Mouse (Mus musculus) C2C12 (cell line): Measurements from ENCODE around the gene Wdfy1. TPM values are rescaled to one million over a fixed set of nuclear protein-coding genes. Genes with fewer than 3 reads are reported as not detected.

Experiments used
- H3K27me3 ChIP-seq: one replicate; pipeline ENCODE4 v1.6.1; 2011; ENCODE audit not compliant: control insufficient read depth, insufficient read depth, insufficient read length
- H3K36me3 ChIP-seq: one replicate; pipeline ENCODE4 v1.6.1; 2011; ENCODE audit not compliant: control insufficient read depth, insufficient read depth
- H3K4me3 ChIP-seq: one replicate; pipeline ENCODE4 v1.5.1; 2011; ENCODE audit warnings: mild to moderate bottlenecking, control low read depth; ENCODE audit not compliant: poor library complexity, insufficient read depth, severe bottlenecking
- H3K79me2 ChIP-seq: one replicate; pipeline ENCODE4 v1.6.1; 2011; ENCODE audit not compliant: control insufficient read depth, insufficient read depth
- H3K79me3 ChIP-seq: one replicate; pipeline ENCODE4 v1.6.1; 2011; ENCODE audit warnings: low read depth, control low read depth
- H3ac ChIP-seq: one replicate; pipeline ENCODE3; 2011; ENCODE audit warnings: low read depth; ENCODE audit not compliant: control insufficient read depth, insufficient read length
- CEBPB ChIP-seq: IDR thresholded peaks from one replicate; pipeline ENCODE4 v1.6.1; 2011; ENCODE audit warnings: low read depth, mild to moderate bottlenecking, control low read depth, moderate library complexity
- CTCF ChIP-seq: IDR thresholded peaks from one replicate; pipeline ENCODE4 v1.5.1; 2011; ENCODE audit not compliant: control insufficient read depth, insufficient read depth, insufficient read length
- FOSL1 ChIP-seq: IDR thresholded peaks from one replicate; pipeline ENCODE4 v1.8.0; 2011; ENCODE audit warnings: mild to moderate bottlenecking, low read length; ENCODE audit not compliant: poor library complexity, insufficient read depth, severe bottlenecking
- MAX ChIP-seq: IDR thresholded peaks from one replicate; pipeline ENCODE4 v1.6.1; 2011; ENCODE audit warnings: mild to moderate bottlenecking, control low read depth
- MYOD1 ChIP-seq: IDR thresholded peaks from one replicate; pipeline ENCODE4 v1.6.1; 2011; ENCODE audit warnings: low read depth; ENCODE audit not compliant: control insufficient read depth, insufficient read length
- MYOG ChIP-seq: IDR thresholded peaks from one replicate; pipeline ENCODE4 v1.6.1; 2011; ENCODE audit not compliant: control insufficient read depth, insufficient read length; ENCODE audit errors: extremely low read depth
- USF1 ChIP-seq: IDR thresholded peaks from one replicate; pipeline ENCODE4 v1.6.1; 2011; ENCODE audit warnings: low read depth, mild to moderate bottlenecking, control low read depth, moderate library complexity
- polyA plus RNA-seq: library from polyadenylated mRNA; unstranded; fragments of >200 nt; fragmentation: generic; extraction: Trizol; gene quantifications from one replicate; pipeline ENCODE4 v1.2.1, GENCODE M21; 2012; ENCODE audit warnings: missing spikeins

The Wdfy1 gene
- polyA plus RNA-seq, 1 experiment = 22.7 TPM

- peaks cover 9% of the 10 kb centered on the region for H3K79me2 ChIP-seq
- H3K79me3 ChIP-seq = peaks cover 5% of the 10 kb centered on the region
- no peaks in the 10 kb centered on the region for H3K27me3 ChIP-seq
- no peak overlapping the region for H3ac ChIP-seq
- peaks cover 49% of the 10 kb centered on the region for H3K36me3 ChIP-seq
- no peak overlapping the region for H3K4me3 ChIP-seq
- no peak for TF ChIP-seq MYOD1
These were observed 6.5 kb upstream of the Wdfy1 start for GRCm38 (mm10) chr1:79782433-79782832.

- TF ChIP-seq MAX (no peak), CEBPB (no peak), FOSL1 (no peak), CTCF (no peak), MYOG (no peak), MYOD1 (no peak), USF1 (no peak)
- Histone ChIP-seq H3K4me3 (no peak overlapping the region), H3ac (no peak overlapping the region), H3K36me3 (peaks cover 47% of the 10 kb centered on the region), H3K27me3 (no peaks in the 10 kb centered on the region), H3K79me3 (peaks cover 13% of the 10 kb centered on the region), H3K79me2 (peaks cover 25% of the 10 kb centered on the region)
These were observed 2.1 kb upstream of the Wdfy1 start for GRCm38 (mm10) chr1:79778011-79778410.

- Histone ChIP-seq H3K36me3 (peaks cover 15% of the 10 kb centered on the region), H3K79me3 (peaks cover 13% of the 10 kb centered on the region), H3ac (no peak overlapping the region), H3K4me3 (no peak overlapping the region), H3K79me2 (peaks cover 25% of the 10 kb centered on the region), H3K27me3 (no peaks in the 10 kb centered on the region)
- TF ChIP-seq USF1 (no peak), CTCF (no peak), MAX (no peak), MYOG (no peak), FOSL1 (no peak), CEBPB (no peak), MYOD1 (no peak)
These were observed 1.7 kb downstream of the Wdfy1 start for GRCm38 (mm10) chr1:79774164-79774780.

GRCm38 (mm10) chr1:79768231-79768630, 7.7 kb downstream of the Wdfy1 start:
- Histone ChIP-seq H3ac (no peak overlapping the region), H3K79me2 (no peaks in the 10 kb centered on the region), H3K4me3 (no peak overlapping the region), H3K79me3 (no peaks in the 10 kb centered on the region), H3K36me3 (no peaks in the 10 kb centered on the region), H3K27me3 (no peaks in the 10 kb centered on the region)
- no peak for TF ChIP-seq USF1
- no peak for TF ChIP-seq FOSL1
- TF ChIP-seq MAX = no peak
- no peak for TF ChIP-seq CTCF
- no peak for TF ChIP-seq MYOD1
- TF ChIP-seq CEBPB = no peak

- no peaks in the 10 kb centered on the region for H3K36me3 ChIP-seq
- H3ac ChIP-seq = no peak overlapping the region
- peaks cover 16% of the 10 kb centered on the region for H3K79me2 ChIP-seq
- TF ChIP-seq FOSL1 (no peak), MAX (no peak), MYOG (no peak), CTCF (no peak), USF1 (no peak), MYOD1 (no peak), CEBPB (no peak)
- no peaks in the 10 kb centered on the region for H3K27me3 ChIP-seq
- H3K4me3 ChIP-seq = no peak overlapping the region
- peaks cover 6% of the 10 kb centered on the region for H3K79me3 ChIP-seq
These were observed 11.5 kb downstream of the Wdfy1 start for GRCm38 (mm10) chr1:79764483-79764882.

GRCm38 (mm10) chr1:79764031-79764430, 11.9 kb downstream of the Wdfy1 start:
- TF ChIP-seq FOSL1 (no peak), MYOD1 (no peak), USF1 (no peak), MAX (no peak)
- no peak overlapping the region for H3ac ChIP-seq
- no peak overlapping the region for H3K4me3 ChIP-seq
- H3K27me3 ChIP-seq = no peaks in the 10 kb centered on the region
- peaks cover 18% of the 10 kb centered on the region for H3K79me2 ChIP-seq
- H3K79me3 ChIP-seq = peaks cover 6% of the 10 kb centered on the region
- H3K36me3 ChIP-seq = no peaks in the 10 kb centered on the region
